Mouse (Mus musculus) intestine, embryonic 14.5 days (tissue): ENCODE measurements at regions not wholly inside any gene's neighbourhood (a gene's known extent, or its start where the extent isn't known, plus 50 kb on each side); places are given as distances from the start of the nearest gene placed in this dataset.

Source experiments
- ATAC-seq: fragments of 200-750 bp; cut with Nextera tagmentation; replicated peaks from 2 replicates; pipeline ENCODE4 v1.8.0; 2017; ENCODE audit warnings: low read depth, moderate number of reproducible peaks, moderate TSS enrichment, moderate library complexity; ENCODE audit not compliant: low FRiP score, low TSS enrichment
- DNase-seq: peaks from one replicate; pipeline ENCODE4 v3.0.0-alpha.2; 2018; ENCODE audit warnings: low spot score
- H3K27ac ChIP-seq: fragments of 300-500 bp; sonication (generic); 2 replicates; pipeline ENCODE4 v1.5.1; 2014; ENCODE audit warnings: low read depth, mild to moderate bottlenecking, control low read depth
- H3K27me3 ChIP-seq: fragments of 300-500 bp; sonication (generic); replicated peaks from 2 replicates; pipeline ENCODE4 v1.6.1; 2014; ENCODE audit warnings: low read length, control low read depth; ENCODE audit not compliant: control insufficient read depth, insufficient read depth
- H3K36me3 ChIP-seq: fragments of 300-500 bp; sonication (generic); 2 replicates; pipeline ENCODE4 v1.6.1; 2014; ENCODE audit warnings: low read length, control low read depth; ENCODE audit not compliant: control insufficient read depth, insufficient read depth
- H3K4me1 ChIP-seq: fragments of 300-500 bp; sonication (generic); replicated peaks from 2 replicates; pipeline ENCODE4 v1.6.1; 2014; ENCODE audit warnings: low read length, control low read depth, mixed read lengths; ENCODE audit not compliant: control insufficient read depth, insufficient read depth
- H3K4me2 ChIP-seq: fragments of 300-500 bp; sonication (generic); 2 replicates; pipeline ENCODE4 v1.6.1; 2014; ENCODE audit warnings: low read length
- H3K4me3 ChIP-seq: fragments of 300-500 bp; sonication (generic); 2 replicates; pipeline ENCODE4 v1.5.1; 2014; ENCODE audit warnings: low read depth, low read length, control low read depth, mixed read lengths
- H3K9ac ChIP-seq: fragments of 300-500 bp; sonication (generic); 2 replicates; pipeline ENCODE4 v1.6.1; 2014; ENCODE audit warnings: mild to moderate bottlenecking, low read length
- H3K9me3 ChIP-seq: fragments of 300-500 bp; sonication (generic); 2 replicates; pipeline ENCODE4 v1.6.1; 2016; ENCODE audit warnings: low read length, control low read depth; ENCODE audit not compliant: control insufficient read depth
- WGBS: fragments of 180-500 bp; shearing (Covaris S2); extraction: QIAGEN DNeasy Blood & Tissue Kit; methylation state at CpG from one replicate; pipeline ENCODE4 v1.1.7; 2014; 5-methylcytosine and 5-hydroxymethylcytosine counted together

DNA sequence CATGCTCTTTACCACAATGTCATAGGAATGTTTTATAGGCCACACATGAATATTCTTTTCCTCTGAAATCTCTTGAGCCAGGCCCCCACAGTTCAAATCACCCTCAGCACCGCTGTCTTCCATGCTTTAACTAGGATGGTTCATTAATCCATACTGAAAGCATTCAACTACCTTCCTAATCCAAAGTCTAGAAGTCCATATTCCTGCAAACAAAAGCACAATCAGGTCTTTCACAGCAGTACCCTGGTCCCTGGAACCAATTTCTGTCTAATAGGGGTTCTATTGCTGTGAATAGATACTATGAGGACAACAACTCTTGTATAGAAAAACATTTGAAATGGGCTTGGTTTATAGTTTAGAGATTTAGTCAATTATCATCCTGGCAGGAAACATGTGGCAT lies 107.0 kb upstream of the Fggy start:
- H3K36me3 ChIP-seq = no peaks in the 10 kb centered on the region
- no peak for DNase-seq
- whole genome bisulfite sequencing = 89% methylated on average over 1 of the region's 1 CpGs
- no peaks in the 10 kb centered on the region for H3K4me1 ChIP-seq
- no peaks in the 10 kb centered on the region for H3K27me3 ChIP-seq
- H3K4me3 ChIP-seq = no peak overlapping the region
- no peak overlapping the region for H3K4me2 ChIP-seq
- H3K9me3 ChIP-seq = no peaks in the 10 kb centered on the region
- no peak overlapping the region for H3K27ac ChIP-seq
- ATAC-seq = no peak
- no peak overlapping the region for H3K9ac ChIP-seq

DNA sequence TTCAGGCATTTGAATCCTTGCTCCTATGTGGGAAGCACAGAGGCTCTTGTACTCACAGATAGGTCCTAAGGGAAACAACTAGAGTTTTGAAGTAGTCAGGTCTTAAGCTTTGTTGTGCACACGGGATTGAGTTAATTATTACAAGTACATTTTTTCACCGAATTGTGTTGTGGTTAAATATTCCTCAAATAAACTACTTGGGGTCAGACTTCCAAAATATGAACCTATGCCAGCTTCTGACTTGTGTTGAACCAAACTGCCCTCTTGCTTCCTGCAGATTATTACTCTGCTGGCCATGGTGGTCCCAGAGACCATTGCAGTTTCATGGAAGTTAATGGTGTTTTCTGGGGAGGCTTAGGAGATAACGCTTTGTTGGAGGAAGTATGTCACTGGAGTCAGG lies 105.5 kb upstream of the Fggy start:
- WGBS = 68% methylated on average over 3 of the region's 3 CpGs
- Histone ChIP-seq H3K27ac (no peak overlapping the region), H3K36me3 (no peaks in the 10 kb centered on the region), H3K27me3 (no peaks in the 10 kb centered on the region), H3K9me3 (no peaks in the 10 kb centered on the region), H3K4me2 (no peak overlapping the region), H3K4me3 (no peak overlapping the region), H3K4me1 (no peaks in the 10 kb centered on the region), H3K9ac (no peak overlapping the region)
- ATAC-seq (no peak), DNase-seq (no peak)

DNA sequence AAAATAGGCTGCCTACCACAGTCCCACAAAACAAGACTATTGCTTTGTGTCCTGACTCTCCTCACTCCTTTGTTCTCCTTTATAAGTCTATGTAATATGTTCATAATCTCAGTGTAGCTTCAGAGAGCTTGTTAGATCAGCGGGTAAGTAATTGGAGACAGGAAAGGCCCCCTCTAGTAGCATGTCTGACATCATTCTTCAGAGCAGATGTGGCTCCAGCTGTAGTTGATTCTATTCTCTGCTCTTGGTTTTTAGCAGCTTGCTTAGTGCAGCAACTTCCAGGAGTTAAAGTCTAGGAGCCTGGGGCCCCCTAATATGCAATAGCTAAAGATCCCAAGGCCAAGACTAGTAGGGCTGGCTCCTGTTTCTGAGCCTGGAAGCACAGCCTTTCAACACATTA lies 101.0 kb upstream of the Fggy start:
- Histone ChIP-seq H3K27me3 (no peaks in the 10 kb centered on the region), H3K4me3 (no peak overlapping the region), H3K27ac (no peak overlapping the region), H3K4me1 (no peaks in the 10 kb centered on the region), H3K9me3 (no peaks in the 10 kb centered on the region), H3K36me3 (no peaks in the 10 kb centered on the region), H3K9ac (no peak overlapping the region), H3K4me2 (no peak overlapping the region)
- DNase-seq = no peak
- no peak for ATAC-seq
- 86% methylated on average over 1 of the region's 1 CpGs for WGBS

DNA sequence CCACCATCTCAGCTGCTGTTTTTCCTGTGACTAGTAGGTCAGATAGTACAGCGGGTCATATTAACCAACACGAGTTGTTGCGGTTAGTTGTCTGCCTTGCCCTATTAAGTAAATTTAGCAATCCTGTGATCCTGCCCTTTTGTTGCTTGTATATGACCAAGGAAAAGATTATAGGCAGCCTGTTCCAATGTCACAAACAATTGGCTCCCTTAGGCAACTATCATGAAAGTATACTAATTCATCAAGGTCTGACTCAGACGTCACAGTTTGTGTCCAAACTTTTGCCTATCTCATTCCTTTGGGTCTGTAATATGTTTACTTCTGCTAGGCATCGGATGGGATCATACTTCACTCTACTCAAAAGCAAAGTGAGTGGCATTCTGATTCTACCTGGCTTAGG lies 100.4 kb upstream of the Fggy start:
- Histone ChIP-seq H3K27ac (no peak overlapping the region), H3K4me3 (no peak overlapping the region), H3K36me3 (no peaks in the 10 kb centered on the region), H3K9me3 (no peaks in the 10 kb centered on the region), H3K4me2 (no peak overlapping the region), H3K27me3 (no peaks in the 10 kb centered on the region), H3K4me1 (no peaks in the 10 kb centered on the region), H3K9ac (no peak overlapping the region)
- DNase-seq (no peak), ATAC-seq (no peak)
- 81% methylated on average over 5 of the region's 5 CpGs for WGBS

DNA sequence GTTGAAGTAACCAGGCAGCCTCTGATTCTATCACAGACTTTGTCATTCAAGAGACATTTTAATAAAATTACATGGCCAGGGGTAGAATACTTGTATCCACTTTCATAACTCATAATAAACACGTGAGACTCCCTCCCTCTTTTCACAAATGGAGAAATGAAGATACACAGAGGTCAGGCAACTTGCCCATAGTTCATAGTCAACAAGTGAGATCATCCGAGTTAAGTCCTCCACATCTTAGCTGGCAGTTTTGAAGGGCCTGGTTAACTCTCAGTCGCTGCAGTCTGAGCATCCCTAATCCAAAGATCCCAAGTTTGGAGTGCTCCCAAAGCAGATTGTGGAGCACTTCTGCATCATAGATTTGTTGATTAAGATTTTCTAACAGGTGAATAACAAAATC lies 94.8 kb upstream of the Fggy start:
- H3K27me3 ChIP-seq = no peaks in the 10 kb centered on the region
- H3K4me1 ChIP-seq = no peaks in the 10 kb centered on the region
- H3K9me3 ChIP-seq = no peaks in the 10 kb centered on the region
- H3K36me3 ChIP-seq = no peaks in the 10 kb centered on the region
- no peak overlapping the region for H3K4me3 ChIP-seq
- DNase-seq (no peak), ATAC-seq (no peak)
- 75% methylated on average over 3 of the region's 3 CpGs for WGBS
- H3K27ac ChIP-seq = no peak overlapping the region
- H3K4me2 ChIP-seq = no peak overlapping the region
- H3K9ac ChIP-seq = no peak overlapping the region

DNA sequence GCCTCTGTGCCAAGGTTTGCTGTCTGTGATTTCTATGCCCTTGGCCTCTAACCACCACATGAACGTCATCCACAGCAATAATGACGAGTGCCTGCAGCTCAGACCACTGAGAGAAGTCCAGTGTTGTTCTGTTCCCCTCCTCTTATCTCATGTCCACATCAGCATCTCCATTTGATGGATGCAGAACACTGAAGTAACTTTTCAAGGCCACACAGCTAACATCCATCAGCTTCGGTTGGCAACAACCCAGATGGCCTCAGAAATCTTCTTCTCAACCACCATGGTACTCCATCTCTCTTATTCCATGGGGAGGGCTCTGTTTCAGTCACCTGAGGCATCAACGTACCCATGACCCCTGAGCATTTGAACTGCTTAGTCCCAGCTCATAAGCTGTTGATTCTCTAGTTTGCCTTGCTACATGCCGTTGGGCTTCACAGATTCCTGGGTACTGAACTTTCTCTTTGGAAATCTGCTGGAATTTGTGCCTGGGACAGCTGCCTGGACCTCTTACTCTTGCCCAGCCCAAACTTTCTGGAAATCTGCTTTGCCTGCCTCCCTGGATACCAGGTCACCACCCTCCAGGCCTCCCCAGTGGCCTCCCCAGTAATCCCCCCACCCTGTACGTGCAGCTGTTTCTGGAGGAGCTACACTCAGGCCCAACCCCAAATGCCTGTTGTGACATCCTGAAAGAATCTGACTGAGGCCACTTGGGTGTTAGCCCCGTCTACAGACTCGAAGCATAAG lies 94.1 kb upstream of the Fggy start:
- Histone ChIP-seq H3K4me3 (no peak overlapping the region), H3K4me1 (no peaks in the 10 kb centered on the region), H3K4me2 (no peak overlapping the region), H3K27me3 (no peaks in the 10 kb centered on the region), H3K27ac (no peak overlapping the region), H3K9me3 (no peaks in the 10 kb centered on the region), H3K9ac (no peak overlapping the region), H3K36me3 (no peaks in the 10 kb centered on the region)
- no peak for ATAC-seq
- 77% methylated on average over 8 of the region's 8 CpGs for WGBS
- DNase-seq = no peak

DNA sequence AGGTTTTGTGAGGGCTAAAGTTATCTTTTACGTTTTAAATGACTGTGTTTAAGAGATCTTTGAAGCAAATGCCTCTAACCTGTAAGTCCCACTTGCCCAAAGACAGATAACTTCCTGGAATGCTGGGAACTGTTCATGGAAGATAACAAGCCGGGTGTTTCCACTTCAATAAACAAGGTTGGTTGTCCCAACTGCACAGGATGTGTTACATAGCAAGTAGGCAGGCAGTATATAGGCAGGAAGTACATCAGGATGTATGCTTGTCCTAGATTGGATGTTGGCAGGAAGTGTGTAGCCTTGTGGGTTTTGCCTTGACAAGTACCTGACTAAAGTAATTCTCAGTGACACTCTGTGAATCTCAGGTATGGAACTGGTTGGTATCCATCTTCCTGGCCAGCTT lies 90.7 kb upstream of the Fggy start:
- no peak for ATAC-seq
- WGBS = 26% methylated on average over 2 of the region's 2 CpGs

DNA sequence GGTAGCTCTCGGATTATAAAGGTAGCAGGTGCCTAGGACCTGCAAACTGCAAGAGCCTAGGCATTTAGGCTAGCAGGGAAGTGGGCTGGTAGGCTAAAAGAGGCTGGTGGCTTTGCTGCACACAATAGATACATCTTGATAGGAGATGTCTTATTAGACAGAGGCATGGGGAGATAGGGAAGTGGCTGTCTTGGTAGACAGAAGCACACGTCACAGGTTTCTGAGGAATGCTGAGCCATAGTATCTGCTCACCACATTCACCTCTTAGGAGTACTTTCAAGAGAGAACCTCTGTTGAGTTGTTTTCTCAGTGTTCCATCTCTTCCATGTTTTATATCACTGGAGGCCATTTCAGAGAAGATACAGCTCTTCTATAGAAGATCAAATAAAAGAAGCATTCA lies 89.8 kb upstream of the Fggy start:
- WGBS = 77% methylated on average over 2 of the region's 2 CpGs
- Histone ChIP-seq H3K9ac (no peak overlapping the region), H3K9me3 (no peaks in the 10 kb centered on the region), H3K4me1 (no peaks in the 10 kb centered on the region), H3K4me3 (no peak overlapping the region), H3K27me3 (no peaks in the 10 kb centered on the region), H3K4me2 (no peak overlapping the region), H3K27ac (no peak overlapping the region), H3K36me3 (no peaks in the 10 kb centered on the region)
- DNase-seq (no peak), ATAC-seq (no peak)

More for the DNA sequence above, 90.7 kb upstream of the Fggy start:
- no peaks in the 10 kb centered on the region for H3K9me3 ChIP-seq
- H3K36me3 ChIP-seq = no peaks in the 10 kb centered on the region
- H3K4me2 ChIP-seq = no peak overlapping the region
- no peak overlapping the region for H3K4me3 ChIP-seq
- H3K9ac ChIP-seq = no peak overlapping the region
- no peak overlapping the region for H3K27ac ChIP-seq
- no peaks in the 10 kb centered on the region for H3K27me3 ChIP-seq
- no peak for DNase-seq
- no peaks in the 10 kb centered on the region for H3K4me1 ChIP-seq

DNA sequence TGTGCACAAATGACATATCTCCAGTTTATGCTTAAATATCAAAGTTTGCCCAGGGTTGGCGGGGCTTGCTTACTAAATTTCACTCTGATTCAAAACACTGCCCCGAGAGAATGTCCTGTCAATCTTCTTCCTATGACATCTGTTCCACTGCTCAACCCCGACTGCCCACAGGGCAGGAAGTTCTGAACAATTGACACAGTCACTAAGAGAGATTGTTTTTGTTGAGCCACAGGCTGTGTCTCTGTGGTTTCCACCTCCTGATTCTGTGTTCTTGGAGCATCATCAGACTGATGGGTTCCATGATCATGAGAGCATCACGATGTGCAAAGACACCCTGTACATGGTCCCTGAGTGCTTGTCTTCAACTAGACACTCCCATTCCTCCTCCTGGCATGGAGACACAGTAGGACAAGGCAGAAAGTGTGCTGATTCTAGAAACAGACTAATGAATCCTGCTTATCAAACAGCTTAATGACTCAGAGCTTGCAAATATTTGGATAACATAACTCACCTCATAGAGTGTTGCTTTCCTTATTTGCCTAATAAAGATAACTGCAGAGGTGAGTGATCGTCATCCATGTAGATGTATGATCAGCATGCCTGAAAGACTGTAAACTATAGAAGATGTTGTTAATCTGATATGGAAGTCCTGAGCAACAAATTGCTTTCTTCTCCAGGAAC lies 82.4 kb upstream of the Fggy start:
- no peak overlapping the region for H3K4me2 ChIP-seq
- no peak overlapping the region for H3K27ac ChIP-seq
- ATAC-seq (no peak), DNase-seq (no peak)
- no peaks in the 10 kb centered on the region for H3K27me3 ChIP-seq
- no peaks in the 10 kb centered on the region for H3K4me1 ChIP-seq
- WGBS = 63% methylated on average over 5 of the region's 5 CpGs
- H3K9ac ChIP-seq = no peak overlapping the region
- no peak overlapping the region for H3K4me3 ChIP-seq
- H3K36me3 ChIP-seq = no peaks in the 10 kb centered on the region
- no peaks in the 10 kb centered on the region for H3K9me3 ChIP-seq
